Mouse (Mus musculus): ENCODE results near the gene Themis.

- TF ChIP-seq CTCF (IDR thresholded peaks at IDR 0.05; ENCODE audit: borderline replicate concordance, insufficient read depth, low read depth, low read length) = no peak
- no peak for TF ChIP-seq POLR2A (IDR thresholded peaks at IDR 0.05; ENCODE audit: borderline replicate concordance, insufficient read depth, low read length)
These were observed 86.8 kb downstream of the Themis start for GRCm38 (mm10) chr10:28754927-28755326.
